Mouse (Mus musculus) lung, adult 2 months (tissue): Measurements from ENCODE around the gene Nadsyn1. TPM values are rescaled to one million over a fixed set of nuclear protein-coding genes. Genes with fewer than 3 reads are reported as not detected.

ENCODE experiments used
- DNase-seq: peaks from one replicate; pipeline ENCODE4 v3.0.0; 2022
- H3K4me1 ChIP-seq: fragments of 200-500 bp; 2 replicates; pipeline ENCODE4 v1.6.1; 2011; ENCODE audit warnings: low read length; ENCODE audit not compliant: control insufficient read depth, insufficient read depth
- H3K4me3 ChIP-seq: fragments of 200-500 bp; replicated peaks from 2 replicates; pipeline ENCODE3; 2011; ENCODE audit warnings: low read depth, mild to moderate bottlenecking, control low read depth, low read length; ENCODE audit errors: extremely low read depth
- CTCF ChIP-seq: fragments of 200-500 bp; IDR thresholded peaks from 2 replicates; pipeline ENCODE4 v1.5.1; 2011; ENCODE audit warnings: mild to moderate bottlenecking, low read length, control low read depth; ENCODE audit not compliant: insufficient read depth
- POLR2A ChIP-seq: fragments of 200-500 bp; IDR thresholded peaks from 2 replicates; pipeline ENCODE4 v1.6.1; 2011; ENCODE audit warnings: low read depth, mild to moderate bottlenecking, control low read depth, low read length, borderline replicate concordance; ENCODE audit errors: extremely low read depth
- whole genome bisulfite sequencing: fragments of 180-500 bp; shearing (Covaris S2); methylation state at CpG from one replicate; pipeline ENCODE4 v1.1.7; 2018; 5-methylcytosine and 5-hydroxymethylcytosine counted together
- polyA plus RNA-seq: library from polyadenylated mRNA; depleted of rRNA; stranded (reverse); fragments of >200 nt; gene quantifications from 2 replicates; pipeline ENCODE4 v1.2.3, GENCODE M21; 2012; rRNA removed

The Nadsyn1 gene
- polyA plus RNA-seq, 1 experiment = 10.7 TPM

- H3K4me3 ChIP-seq = no peak overlapping the region
- H3K4me1 ChIP-seq = no peaks in the 10 kb centered on the region; the same call in 1 of the 2 replicates
- WGBS = 77% methylated on average over 9 of the region's 9 CpGs
- TF ChIP-seq POLR2A (no peak), CTCF (no peak)
- no peak for DNase-seq
These were observed 67.1 kb downstream of the Nadsyn1 start for GRCm38 (mm10) chr7:143755357-143756124.

- H3K4me3 ChIP-seq = no peak overlapping the region
- WGBS = 40% methylated on average over 5 of the region's 5 CpGs
- peak; percentile 51 for DNase-seq
- no peaks in the 10 kb centered on the region; the same call in 1 of the 2 replicates for H3K4me1 ChIP-seq
- TF ChIP-seq POLR2A (no peak), CTCF (peak; percentile 89)
These were observed 68.5 kb downstream of the Nadsyn1 start for GRCm38 (mm10) chr7:143753990-143754715.

- Histone ChIP-seq H3K4me3 (no peak overlapping the region), H3K4me1 (no peaks in the 10 kb centered on the region; the same call in 1 of the 2 replicates)
- TF ChIP-seq POLR2A = no peak
- TF ChIP-seq CTCF = no peak
- 87% methylated on average over 3 of the region's 3 CpGs for WGBS
- no peak for DNase-seq
These were observed 70.0 kb downstream of the Nadsyn1 start for GRCm38 (mm10) chr7:143752606-143753005.

- DNase-seq = no peak
- no peaks in the 10 kb centered on the region; the same call in 1 of the 2 replicates for H3K4me1 ChIP-seq
- TF ChIP-seq POLR2A (no peak), CTCF (no peak)
- no peak overlapping the region for H3K4me3 ChIP-seq
- WGBS = 57% methylated on average over 4 of the region's 4 CpGs
These were observed 70.6 kb downstream of the Nadsyn1 start for GRCm38 (mm10) chr7:143752056-143752455.

GRCm38 (mm10) chr7:143751380-143751779 lies 71.3 kb downstream of the Nadsyn1 start:
- TF ChIP-seq POLR2A (no peak), CTCF (no peak)
- 61% methylated on average over 1 of the region's 1 CpGs for WGBS
- no peak overlapping the region for H3K4me3 ChIP-seq
- no peak for DNase-seq
- H3K4me1 ChIP-seq = no peaks in the 10 kb centered on the region; the same call in 1 of the 2 replicates

GRCm38 (mm10) chr7:143749045-143749444 lies 73.6 kb downstream of the Nadsyn1 start:
- no peak for DNase-seq
- TF ChIP-seq CTCF (no peak), POLR2A (no peak)
- no peak overlapping the region for H3K4me3 ChIP-seq
- no peaks in the 10 kb centered on the region; the same call in 1 of the 2 replicates for H3K4me1 ChIP-seq
- 63% methylated on average over 3 of the region's 3 CpGs for WGBS

GRCm38 (mm10) chr7:143748041-143748868 lies 74.4 kb downstream of the Nadsyn1 start:
- H3K4me1 ChIP-seq = no peaks in the 10 kb centered on the region; the same call in 1 of the 2 replicates
- WGBS = 3% methylated on average over 16 of the region's 16 CpGs
- peak; percentile 90 for DNase-seq
- H3K4me3 ChIP-seq = no peak overlapping the region
- TF ChIP-seq POLR2A (no peak), CTCF (peak; percentile 98)

Other genes starting within 250 kb of the Nadsyn1 start
- gene Cars, start 222.8 kb downstream of the Nadsyn1 start, polyA plus RNA-seq = 14.4 and 17.1 TPM in 2 replicates
- gene Tnfrsf26, start 194.1 kb downstream of the Nadsyn1 start, polyA plus RNA-seq = 0.76 and 1.8 TPM in 2 replicates
- gene Tnfrsf22, start 173.2 kb downstream of the Nadsyn1 start, polyA plus RNA-seq = 5.7 and 6.5 TPM in 2 replicates
- 3.0 and 5.3 TPM in 2 replicates for gene Tnfrsf23, start 137.0 kb downstream of the Nadsyn1 start, polyA plus RNA-seq
- gene Osbpl5, start 65.9 kb downstream of the Nadsyn1 start, polyA plus RNA-seq = 103 and 125 TPM in 2 replicates
- gene Mrgprg, start 55.9 kb downstream of the Nadsyn1 start, polyA plus RNA-seq = not detected in 2 replicates
- 2.2 and 3.2 TPM in 2 replicates for gene Mrgpre, start 38.3 kb downstream of the Nadsyn1 start, polyA plus RNA-seq
- gene Dhcr7, start 296 bp upstream of the Nadsyn1 start, polyA plus RNA-seq = 63.4 and 86.7 TPM in 2 replicates
- not detected in 2 replicates for gene Gm498, start 44.0 kb upstream of the Nadsyn1 start, polyA plus RNA-seq
- gene Shank2, start 179.1 kb upstream of the Nadsyn1 start, polyA plus RNA-seq = 3.4 and 3.5 TPM in 2 replicates